Mouse (Mus musculus) left cerebral cortex, postnatal 25 days (tissue): Measurements from ENCODE around the gene 1700086D15Rik. TPM values are rescaled to one million over a fixed set of nuclear protein-coding genes. Genes with fewer than 3 reads are reported as not detected.
A peak's percentile ranks its signal among the peaks of the same experiment; 100 is the strongest.

Experiments
- DNase-seq, 2 experiments: peaks; one replicate each; pipeline ENCODE4 v3.0.0; 2022; ENCODE audit warnings: low spot score in 2 of 2, mixed read lengths in 1 of 2
- intact Hi-C: fragments of 180-260 bp; cut with DNase I; formaldehyde crosslinking; loops from one replicate; pipeline ENCODE4 v1.15.1; 2025
- total RNA-seq, 2 experiments: library from RNA; stranded (reverse); gene quantifications; 2 replicates each; pipeline ENCODE4 v1.2.3; 2021

The 1700086D15Rik gene
- total RNA-seq, 2 experiments from 2014 or later, result 2.7 to 4.5 TPM

GRCm38 (mm10) chr11:65142838-65143417, 16.8 kb downstream of the 1700086D15Rik start:
- peak in 1 of 2 experiments; percentile 55 for DNase-seq
- intact Hi-C loops, result no loop called here

- intact Hi-C loops, result loop anchor here (5.0 kb wide), 1 partner anchor 82 kb away; no protein-coding TSS in a partner anchor
- no peak for DNase-seq
Observed at GRCm38 (mm10) chr11:65139030-65139429, 20.7 kb downstream of the 1700086D15Rik start.

- intact Hi-C loops, result loop anchor here (1.0 to 5.0 kb wide), 2 partner anchors 24 to 80 kb away; no protein-coding TSS in a partner anchor
- DNase-seq, result peak in 1 of 2 experiments; percentile 50
Observed at GRCm38 (mm10) chr11:65137145-65137652, 22.5 kb downstream of the 1700086D15Rik start.

- peak; percentile 62 to 84 for DNase-seq
- intact Hi-C loops, result loop anchor here (5.0 kb wide), 1 partner anchor 78 kb away; no protein-coding TSS in a partner anchor
Observed at GRCm38 (mm10) chr11:65135251-65135739, 24.4 kb downstream of the 1700086D15Rik start.

- intact Hi-C loops, result no loop called here
- peak in 1 of 2 experiments; percentile 66 for DNase-seq
Observed at GRCm38 (mm10) chr11:65133661-65134060, 26.0 kb downstream of the 1700086D15Rik start.

- no peak for DNase-seq
- intact Hi-C loops, result no loop called here
Observed at GRCm38 (mm10) chr11:65129110-65129509, 30.6 kb downstream of the 1700086D15Rik start.

- intact Hi-C loops, result no loop called here
- no peak for DNase-seq
Observed at GRCm38 (mm10) chr11:65128666-65129065, 31.0 kb downstream of the 1700086D15Rik start.

GRCm38 (mm10) chr11:65126566-65126965, 33.1 kb downstream of the 1700086D15Rik start:
- intact Hi-C loops, result no loop called here
- DNase-seq, result peak; percentile 62 to 74

GRCm38 (mm10) chr11:65124913-65125418, 34.7 kb downstream of the 1700086D15Rik start:
- DNase-seq, result peak; percentile 43 to 55
- intact Hi-C loops, result no loop called here

GRCm38 (mm10) chr11:65120276-65120675, 39.4 kb downstream of the 1700086D15Rik start:
- no peak for DNase-seq
- intact Hi-C loops, result no loop called here

- intact Hi-C loops, result no loop called here
- DNase-seq, result no peak
Observed at GRCm38 (mm10) chr11:65115811-65116210, 43.9 kb downstream of the 1700086D15Rik start.

GRCm38 (mm10) chr11:65112086-65112485, 47.6 kb downstream of the 1700086D15Rik start:
- DNase-seq, result no peak
- intact Hi-C loops, result no loop called here

- intact Hi-C loops, result no loop called here
- DNase-seq, result no peak
Observed at GRCm38 (mm10) chr11:65111651-65112050, 48.0 kb downstream of the 1700086D15Rik start.

GRCm38 (mm10) chr11:65110058-65110457, 49.6 kb downstream of the 1700086D15Rik start:
- intact Hi-C loops, result no loop called here
- DNase-seq, result no peak

- DNase-seq, result no peak
- intact Hi-C loops, result no loop called here
Observed at GRCm38 (mm10) chr11:65107734-65108171, 51.9 kb downstream of the 1700086D15Rik start.

GRCm38 (mm10) chr11:65107151-65107550, 52.5 kb downstream of the 1700086D15Rik start:
- intact Hi-C loops, result no loop called here
- DNase-seq, result no peak

GRCm38 (mm10) chr11:65104076-65104475, 55.6 kb downstream of the 1700086D15Rik start:
- DNase-seq, result no peak
- intact Hi-C loops, result loop anchor here (5.0 kb wide), 1 partner anchor 53 kb away; the partner anchor contains the start of gene 1700086D15Rik
